Mouse (Mus musculus): ENCODE measurements at regions not wholly inside any gene's neighbourhood (a gene's known extent, or its start where the extent isn't known, plus 50 kb on each side); places are given as distances from the start of the nearest gene placed in this dataset.

GRCm38 (mm10) chr13:47430409-47430808 is 308.0 kb downstream of the Rnf144b start:
- Histone ChIP-seq H3K27me3 (ENCODE audit: insufficient read depth, poor library complexity, severe bottlenecking) (no peaks in the 10 kb centered on the region; the same call in 1 of the 2 replicates), H3K36me3 (no peaks in the 10 kb centered on the region), H3K4me3 (no peak overlapping the region), H3K4me1 (no peaks in the 10 kb centered on the region), H3K27ac (no peak overlapping the region), H3K9me3 (no peaks in the 10 kb centered on the region)
- WGBS, result 67% methylated on average over 9 of the region's 9 CpGs
- DNase-seq (ENCODE audit: low spot score), result no peak

GRCm38 (mm10) chr13:47435631-47436030 is 313.2 kb downstream of the Rnf144b start:
- 86% methylated on average over 7 of the region's 7 CpGs for WGBS
- no peak overlapping the region for H3K4me3 ChIP-seq
- no peak for DNase-seq (ENCODE audit: low spot score)
- no peaks in the 10 kb centered on the region for H3K36me3 ChIP-seq
- no peak overlapping the region for H3K27ac ChIP-seq
- H3K27me3 ChIP-seq (ENCODE audit: insufficient read depth, poor library complexity, severe bottlenecking), result no peaks in the 10 kb centered on the region; the same call in 1 of the 2 replicates
- H3K4me1 ChIP-seq, result no peaks in the 10 kb centered on the region
- no peaks in the 10 kb centered on the region for H3K9me3 ChIP-seq

GRCm38 (mm10) chr13:47444876-47445275 is 322.4 kb downstream of the Rnf144b start:
- no peak for DNase-seq (ENCODE audit: low spot score)
- no peaks in the 10 kb centered on the region for H3K4me1 ChIP-seq
- no peak overlapping the region for H3K4me3 ChIP-seq
- H3K9me3 ChIP-seq, result no peaks in the 10 kb centered on the region
- 80% methylated on average over 3 of the region's 3 CpGs for WGBS
- H3K27me3 ChIP-seq (ENCODE audit: insufficient read depth, poor library complexity, severe bottlenecking), result no peaks in the 10 kb centered on the region
- H3K27ac ChIP-seq, result no peak overlapping the region
- no peaks in the 10 kb centered on the region for H3K36me3 ChIP-seq

GRCm38 (mm10) chr13:47452186-47452760 is 329.8 kb downstream of the Rnf144b start:
- no peak overlapping the region for H3K4me3 ChIP-seq
- no peak for DNase-seq (ENCODE audit: low spot score)
- no peaks in the 10 kb centered on the region for H3K27me3 ChIP-seq (ENCODE audit: insufficient read depth, poor library complexity, severe bottlenecking)
- H3K9me3 ChIP-seq, result no peaks in the 10 kb centered on the region
- 84% methylated on average over 17 of the region's 17 CpGs for WGBS
- no peaks in the 10 kb centered on the region for H3K4me1 ChIP-seq
- H3K36me3 ChIP-seq, result no peaks in the 10 kb centered on the region
- H3K27ac ChIP-seq, result no peak overlapping the region

- Histone ChIP-seq H3K27ac (no peak overlapping the region), H3K4me1 (no peaks in the 10 kb centered on the region), H3K36me3 (no peaks in the 10 kb centered on the region), H3K9me3 (no peaks in the 10 kb centered on the region), H3K4me3 (no peak overlapping the region), H3K27me3 (ENCODE audit: insufficient read depth, poor library complexity, severe bottlenecking) (no peaks in the 10 kb centered on the region)
- DNase-seq (ENCODE audit: low spot score), result no peak
- 88% methylated on average over 8 of the region's 8 CpGs for WGBS
These were observed 339.7 kb downstream of the Rnf144b start for GRCm38 (mm10) chr13:47462148-47462547.

GRCm38 (mm10) chr13:47471543-47472213 is 349.2 kb downstream of the Rnf144b start:
- no peak for DNase-seq (ENCODE audit: low spot score)
- no peaks in the 10 kb centered on the region for H3K27me3 ChIP-seq (ENCODE audit: insufficient read depth, poor library complexity, severe bottlenecking)
- no peaks in the 10 kb centered on the region for H3K36me3 ChIP-seq
- H3K9me3 ChIP-seq, result no peaks in the 10 kb centered on the region
- H3K4me1 ChIP-seq, result no peaks in the 10 kb centered on the region
- WGBS, result 73% methylated on average over 14 of the region's 14 CpGs
- H3K27ac ChIP-seq, result no peak overlapping the region
- H3K4me3 ChIP-seq, result no peak overlapping the region

GRCm38 (mm10) chr13:47480159-47480558 is 357.7 kb downstream of the Rnf144b start:
- H3K9me3 ChIP-seq, result no peaks in the 10 kb centered on the region
- H3K4me1 ChIP-seq, result no peaks in the 10 kb centered on the region
- H3K27ac ChIP-seq, result no peak overlapping the region
- DNase-seq (ENCODE audit: low spot score), result no peak
- WGBS, result 68% methylated on average over 10 of the region's 10 CpGs
- no peaks in the 10 kb centered on the region for H3K36me3 ChIP-seq
- no peak overlapping the region for H3K4me3 ChIP-seq
- H3K27me3 ChIP-seq (ENCODE audit: insufficient read depth, poor library complexity, severe bottlenecking), result no peaks in the 10 kb centered on the region

GRCm38 (mm10) chr13:47484819-47485218 is 362.4 kb downstream of the Rnf144b start:
- no peak overlapping the region for H3K27ac ChIP-seq
- 83% methylated on average over 2 of the region's 2 CpGs for WGBS
- no peaks in the 10 kb centered on the region for H3K27me3 ChIP-seq (ENCODE audit: insufficient read depth, poor library complexity, severe bottlenecking)
- no peaks in the 10 kb centered on the region for H3K36me3 ChIP-seq
- no peaks in the 10 kb centered on the region for H3K4me1 ChIP-seq
- H3K9me3 ChIP-seq, result no peaks in the 10 kb centered on the region
- no peak overlapping the region for H3K4me3 ChIP-seq
- no peak for DNase-seq (ENCODE audit: low spot score)

- Histone ChIP-seq H3K4me3 (no peak overlapping the region), H3K9me3 (no peaks in the 10 kb centered on the region), H3K36me3 (no peaks in the 10 kb centered on the region), H3K27ac (no peak overlapping the region), H3K27me3 (ENCODE audit: insufficient read depth, poor library complexity, severe bottlenecking) (no peaks in the 10 kb centered on the region), H3K4me1 (no peaks in the 10 kb centered on the region)
- no peak for DNase-seq (ENCODE audit: low spot score)
These were observed 363.7 kb downstream of the Rnf144b start for GRCm38 (mm10) chr13:47486111-47486510.

- Histone ChIP-seq H3K27ac (no peak overlapping the region), H3K9me3 (no peaks in the 10 kb centered on the region)
- WGBS, result 83% methylated on average over 3 of the region's 3 CpGs
These were observed 364.2 kb downstream of the Rnf144b start for GRCm38 (mm10) chr13:47486658-47487057.

GRCm38 (mm10) chr13:47505380-47505955 is 383.0 kb downstream of the Rnf144b start:
- Histone ChIP-seq H3K4me3 (no peak overlapping the region), H3K36me3 (no peaks in the 10 kb centered on the region), H3K4me1 (no peaks in the 10 kb centered on the region), H3K9me3 (no peaks in the 10 kb centered on the region), H3K27me3 (ENCODE audit: insufficient read depth, poor library complexity, severe bottlenecking) (no peaks in the 10 kb centered on the region), H3K27ac (no peak overlapping the region)
- 91% methylated on average over 15 of the region's 15 CpGs for WGBS
- DNase-seq (ENCODE audit: low spot score), result no peak

More at GRCm38 (mm10) chr13:47486658-47487057, 364.2 kb downstream of the Rnf144b start:
- Histone ChIP-seq H3K4me3 (no peak overlapping the region), H3K4me1 (no peaks in the 10 kb centered on the region), H3K36me3 (no peaks in the 10 kb centered on the region), H3K27me3 (ENCODE audit: insufficient read depth, poor library complexity, severe bottlenecking) (no peaks in the 10 kb centered on the region)
- no peak for DNase-seq (ENCODE audit: low spot score)

GRCm38 (mm10) chr13:47532935-47533334 is 410.5 kb downstream of the Rnf144b start:
- Histone ChIP-seq H3K9me3 (no peaks in the 10 kb centered on the region), H3K27ac (no peak overlapping the region), H3K4me1 (no peaks in the 10 kb centered on the region), H3K27me3 (ENCODE audit: insufficient read depth, poor library complexity, severe bottlenecking) (no peaks in the 10 kb centered on the region), H3K36me3 (no peaks in the 10 kb centered on the region), H3K4me3 (no peak overlapping the region)
- 80% methylated on average over 1 of the region's 1 CpGs for WGBS
- no peak for DNase-seq (ENCODE audit: low spot score)

- Histone ChIP-seq H3K27ac (no peak overlapping the region), H3K27me3 (ENCODE audit: insufficient read depth, poor library complexity, severe bottlenecking) (no peaks in the 10 kb centered on the region), H3K4me3 (no peak overlapping the region), H3K4me1 (no peaks in the 10 kb centered on the region), H3K9me3 (no peaks in the 10 kb centered on the region), H3K36me3 (no peaks in the 10 kb centered on the region)
- WGBS, result 88% methylated on average over 2 of the region's 2 CpGs
- DNase-seq (ENCODE audit: low spot score), result no peak
These were observed 414.7 kb downstream of the Rnf144b start for GRCm38 (mm10) chr13:47537156-47537555.
